Mouse (Mus musculus) erythroblast, embryonic 14.5 days (primary cell): ENCODE data around the gene Mmp27.

ENCODE experiments used
- GATA1 ChIP-seq: IDR thresholded peaks from 2 replicates; pipeline ENCODE4 v1.6.1; 2012; ENCODE audit warnings: low read length, inconsistent platforms, mixed read lengths
- TAL1 ChIP-seq: IDR thresholded peaks from 3 replicates; pipeline ENCODE4 v1.6.1; 2012; ENCODE audit warnings: low read length, inconsistent platforms, mixed read lengths

DNA sequence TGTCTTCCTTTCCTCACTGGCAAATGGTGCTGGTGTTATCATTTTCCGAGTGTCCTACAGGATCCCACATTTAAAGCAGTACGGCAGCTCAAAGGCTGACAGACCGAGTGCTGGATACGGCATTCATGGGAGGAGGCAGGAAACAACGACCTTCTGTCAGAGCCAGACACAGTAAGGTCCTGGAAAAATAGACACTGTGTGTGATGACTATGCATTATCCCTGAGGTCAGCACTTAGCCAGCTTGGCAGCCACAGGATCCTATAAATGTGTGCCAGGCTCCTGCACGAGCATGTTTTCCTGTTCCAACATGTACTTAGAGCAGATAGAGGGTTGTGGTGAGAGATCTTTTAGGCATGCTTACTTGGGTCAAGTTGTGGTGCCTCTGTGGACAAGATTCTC, 32.8 kb downstream of the Mmp27 start:
- TF ChIP-seq TAL1 = no peak
- TF ChIP-seq GATA1 = no peak
